Mouse (Mus musculus): Measurements from ENCODE around the gene Gm20075. TPM values are rescaled to one million over a fixed set of nuclear protein-coding genes. Genes with fewer than 3 reads are reported as not detected.
"Not testable (repeated sequence)": the region's sequence is repeated elsewhere in the genome, so short reads cannot be mapped to it uniquely, and the experiment has no call there.

Gm20075 gene
- polyA plus RNA-seq (2015; fragmentation: Nextera tagmentation; extraction: Ambion mirVana), result 26.2 and 29.9 TPM in 2 replicates

- not testable (repeated sequence) for H3K4me3 ChIP-seq; H3K9ac ChIP-seq; H3K9me3 ChIP-seq (replicated peaks); H3K27ac ChIP-seq; H3K4me1 ChIP-seq (replicated peaks); H3K27me3 ChIP-seq; H3K4me2 ChIP-seq; H3K36me3 ChIP-seq; ATAC-seq (replicated peaks; ENCODE audit: insufficient number of reproducible peaks, insufficient read depth, low FRiP score, low read depth)
- 73% methylated on average over 3 of the region's 3 CpGs for WGBS
These were observed at the start of gene Gm20075 for GRCm38 (mm10) chr13:96081276-96081675. TSS of gene Gm20075 (minus strand) at chr13:96081376.

- WGBS, result 71% methylated on average over 3 of the region's 3 CpGs
These were observed 47.9 kb upstream of the Gm20075 start for GRCm38 (mm10) chr13:96129081-96129480.

GRCm38 (mm10) chr13:96126669-96127068 is 45.5 kb upstream of the Gm20075 start:
- Histone ChIP-seq H3K27me3 (peaks cover 48% of the 10 kb centered on the region), H3K36me3 (no peaks in the 10 kb centered on the region), H3K27ac (no peak overlapping the region), H3K4me2 (no peak overlapping the region), H3K4me3 (no peak overlapping the region), H3K9me3 (replicated peaks) (no peaks in the 10 kb centered on the region), H3K9ac (no peak overlapping the region), H3K4me1 (replicated peaks) (peaks cover 15% of the 10 kb centered on the region)
- ATAC-seq (replicated peaks; ENCODE audit: insufficient number of reproducible peaks, insufficient read depth, low FRiP score, low read depth), result no peak
- 72% methylated on average over 6 of the region's 6 CpGs for WGBS

More at GRCm38 (mm10) chr13:96129081-96129480, 47.9 kb upstream of the Gm20075 start:
- no peak overlapping the region for H3K27ac ChIP-seq
- H3K4me2 ChIP-seq, result no peak overlapping the region
- H3K9ac ChIP-seq, result no peak overlapping the region
- H3K27me3 ChIP-seq, result peaks cover 72% of the 10 kb centered on the region
- ATAC-seq (replicated peaks; ENCODE audit: insufficient number of reproducible peaks, insufficient read depth, low FRiP score, low read depth), result no peak
- no peaks in the 10 kb centered on the region for H3K36me3 ChIP-seq
- no peaks in the 10 kb centered on the region for H3K9me3 ChIP-seq (replicated peaks)
- peaks cover 29% of the 10 kb centered on the region for H3K4me1 ChIP-seq (replicated peaks)
- H3K4me3 ChIP-seq, result no peak overlapping the region

- H3K27me3 ChIP-seq, result peaks cover 31% of the 10 kb centered on the region
- WGBS, result 52% methylated on average over 5 of the region's 5 CpGs
These were observed 43.8 kb upstream of the Gm20075 start for GRCm38 (mm10) chr13:96125011-96125410.

GRCm38 (mm10) chr13:96112711-96113110 is 31.5 kb upstream of the Gm20075 start:
- H3K9ac ChIP-seq, result no peak overlapping the region
- ATAC-seq (replicated peaks; ENCODE audit: insufficient number of reproducible peaks, insufficient read depth, low FRiP score, low read depth), result no peak
- no peaks in the 10 kb centered on the region for H3K9me3 ChIP-seq (replicated peaks)
- H3K27me3 ChIP-seq, result no peaks in the 10 kb centered on the region
- H3K27ac ChIP-seq, result no peak overlapping the region
- H3K4me3 ChIP-seq, result no peak overlapping the region
- no peak overlapping the region for H3K4me2 ChIP-seq
- 59% methylated on average over 2 of the region's 2 CpGs for WGBS
- no peaks in the 10 kb centered on the region for H3K4me1 ChIP-seq (replicated peaks)
- H3K36me3 ChIP-seq, result no peaks in the 10 kb centered on the region

More at GRCm38 (mm10) chr13:96125011-96125410, 43.8 kb upstream of the Gm20075 start:
- no peak for ATAC-seq (replicated peaks; ENCODE audit: insufficient number of reproducible peaks, insufficient read depth, low FRiP score, low read depth)
- Histone ChIP-seq H3K4me2 (no peak overlapping the region), H3K36me3 (no peaks in the 10 kb centered on the region), H3K27ac (no peak overlapping the region), H3K9ac (no peak overlapping the region), H3K4me1 (replicated peaks) (peaks cover 4% of the 10 kb centered on the region; the same call in 1 of the 2 replicates), H3K9me3 (replicated peaks) (no peaks in the 10 kb centered on the region), H3K4me3 (no peak overlapping the region)

GRCm38 (mm10) chr13:96110767-96111166 is 29.6 kb upstream of the Gm20075 start:
- Histone ChIP-seq H3K9me3 (replicated peaks) (no peaks in the 10 kb centered on the region), H3K4me1 (replicated peaks) (no peaks in the 10 kb centered on the region), H3K27ac (no peak overlapping the region), H3K36me3 (no peaks in the 10 kb centered on the region), H3K27me3 (no peaks in the 10 kb centered on the region), H3K4me3 (no peak overlapping the region), H3K9ac (no peak overlapping the region), H3K4me2 (no peak overlapping the region)
- ATAC-seq (replicated peaks; ENCODE audit: insufficient number of reproducible peaks, insufficient read depth, low FRiP score, low read depth), result no peak
- 92% methylated on average over 3 of the region's 3 CpGs for WGBS

GRCm38 (mm10) chr13:96106367-96106766 is 25.2 kb upstream of the Gm20075 start:
- Histone ChIP-seq H3K4me3 (no peak overlapping the region), H3K4me2 (no peak overlapping the region), H3K9ac (no peak overlapping the region), H3K9me3 (replicated peaks) (no peaks in the 10 kb centered on the region), H3K4me1 (replicated peaks) (no peaks in the 10 kb centered on the region), H3K27me3 (no peaks in the 10 kb centered on the region), H3K36me3 (no peaks in the 10 kb centered on the region), H3K27ac (no peak overlapping the region)
- ATAC-seq (replicated peaks; ENCODE audit: insufficient number of reproducible peaks, insufficient read depth, low FRiP score, low read depth), result no peak
- WGBS, result 68% methylated on average over 4 of the region's 4 CpGs

GRCm38 (mm10) chr13:96090929-96091328 is 9.8 kb upstream of the Gm20075 start:
- Histone ChIP-seq H3K36me3 (no peaks in the 10 kb centered on the region), H3K9me3 (replicated peaks) (no peaks in the 10 kb centered on the region), H3K9ac (no peak overlapping the region), H3K27ac (no peak overlapping the region), H3K27me3 (no peaks in the 10 kb centered on the region), H3K4me3 (no peak overlapping the region), H3K4me2 (no peak overlapping the region), H3K4me1 (replicated peaks) (no peaks in the 10 kb centered on the region)
- 54% methylated on average over 4 of the region's 4 CpGs for WGBS
- ATAC-seq (replicated peaks; ENCODE audit: insufficient number of reproducible peaks, insufficient read depth, low FRiP score, low read depth), result no peak

GRCm38 (mm10) chr13:96085581-96086302 is 4.6 kb upstream of the Gm20075 start:
- no peaks in the 10 kb centered on the region for H3K36me3 ChIP-seq
- H3K27ac ChIP-seq, result no peak overlapping the region
- no peaks in the 10 kb centered on the region for H3K27me3 ChIP-seq
- ATAC-seq (replicated peaks; ENCODE audit: insufficient number of reproducible peaks, insufficient read depth, low FRiP score, low read depth), result no peak
- 82% methylated on average over 7 of the region's 7 CpGs for WGBS
- no peak overlapping the region for H3K9ac ChIP-seq
- no peak overlapping the region for H3K4me2 ChIP-seq
- no peaks in the 10 kb centered on the region for H3K4me1 ChIP-seq (replicated peaks)
- no peak overlapping the region for H3K4me3 ChIP-seq
- H3K9me3 ChIP-seq (replicated peaks), result no peaks in the 10 kb centered on the region

GRCm38 (mm10) chr13:96081754-96082153 is 578 bp upstream of the Gm20075 start, which contains the start of gene Gm17190:
TSS of gene Gm17190 (plus strand) at chr13:96082054.
- not testable (repeated sequence) for H3K9ac ChIP-seq; ATAC-seq (replicated peaks; ENCODE audit: insufficient number of reproducible peaks, insufficient read depth, low FRiP score, low read depth); H3K27me3 ChIP-seq; H3K27ac ChIP-seq; H3K4me3 ChIP-seq; H3K36me3 ChIP-seq; H3K4me2 ChIP-seq; H3K9me3 ChIP-seq (replicated peaks); H3K4me1 ChIP-seq (replicated peaks)
- WGBS, result 76% methylated on average over 1 of the region's 1 CpGs

- no peak for ATAC-seq (replicated peaks; ENCODE audit: insufficient number of reproducible peaks, insufficient read depth, low FRiP score, low read depth)
- H3K4me3 ChIP-seq, result no peak overlapping the region
- 65% methylated on average over 8 of the region's 8 CpGs for WGBS
- no peaks in the 10 kb centered on the region for H3K36me3 ChIP-seq
- H3K4me2 ChIP-seq, result no peak overlapping the region
- H3K9ac ChIP-seq, result no peak overlapping the region
- no peak overlapping the region for H3K27ac ChIP-seq
- H3K4me1 ChIP-seq (replicated peaks), result no peaks in the 10 kb centered on the region
- H3K9me3 ChIP-seq (replicated peaks), result no peaks in the 10 kb centered on the region
- H3K27me3 ChIP-seq, result no peaks in the 10 kb centered on the region
These were observed 7.6 kb downstream of the Gm20075 start for GRCm38 (mm10) chr13:96073555-96073954.

GRCm38 (mm10) chr13:96052755-96053154 is 28.4 kb downstream of the Gm20075 start:
- Histone ChIP-seq H3K4me3 (no peak overlapping the region), H3K4me2 (no peak overlapping the region), H3K27ac (no peak overlapping the region), H3K4me1 (replicated peaks) (no peaks in the 10 kb centered on the region), H3K9me3 (replicated peaks) (no peaks in the 10 kb centered on the region), H3K36me3 (no peaks in the 10 kb centered on the region), H3K27me3 (no peaks in the 10 kb centered on the region), H3K9ac (no peak overlapping the region)
- ATAC-seq (replicated peaks; ENCODE audit: insufficient number of reproducible peaks, insufficient read depth, low FRiP score, low read depth), result no peak
- 76% methylated on average over 3 of the region's 3 CpGs for WGBS
